Mouse (Mus musculus) embryonic facial prominence, embryonic 15.5 days (tissue): ENCODE results near the gene Kremen1. TPM values are rescaled to one million over a fixed set of nuclear protein-coding genes. Genes with fewer than 3 reads are reported as not detected.

Experiments used
- ATAC-seq: fragments of 200-750 bp; cut with Nextera tagmentation; 2 replicates; pipeline ENCODE4 v1.8.0; 2017; ENCODE audit warnings: low read depth, moderate TSS enrichment; ENCODE audit not compliant: insufficient number of reproducible peaks, low FRiP score, low TSS enrichment
- H3K27ac ChIP-seq: fragments of 300-500 bp; sonication (generic); replicated peaks from 2 replicates; pipeline ENCODE4 v1.5.1; 2015; ENCODE audit warnings: mild to moderate bottlenecking, inconsistent platforms
- H3K27me3 ChIP-seq: fragments of 300-500 bp; sonication (generic); 2 replicates; pipeline ENCODE4 v1.6.1; 2015; ENCODE audit warnings: inconsistent platforms
- H3K36me3 ChIP-seq: fragments of 300-500 bp; sonication (generic); 2 replicates; pipeline ENCODE4 v1.6.1; 2015; ENCODE audit warnings: mild to moderate bottlenecking, inconsistent platforms
- H3K4me1 ChIP-seq: fragments of 300-500 bp; sonication (generic); 2 replicates; pipeline ENCODE4 v1.6.1; 2015; ENCODE audit warnings: inconsistent platforms
- H3K4me2 ChIP-seq: fragments of 300-500 bp; sonication (generic); replicated peaks from 2 replicates; pipeline ENCODE4 v1.6.1; 2015; ENCODE audit warnings: mild to moderate bottlenecking, inconsistent platforms
- H3K4me3 ChIP-seq: fragments of 300-500 bp; sonication (generic); replicated peaks from 2 replicates; pipeline ENCODE4 v1.5.1; 2015; ENCODE audit warnings: mild to moderate bottlenecking, inconsistent platforms
- H3K9ac ChIP-seq: fragments of 300-500 bp; sonication (generic); 2 replicates; pipeline ENCODE4 v1.6.1; 2015; ENCODE audit warnings: inconsistent platforms
- H3K9me3 ChIP-seq: fragments of 300-500 bp; sonication (generic); replicated peaks from 2 replicates; pipeline ENCODE4 v1.6.1; 2016; ENCODE audit warnings: inconsistent platforms
- WGBS: fragments of 180-500 bp; shearing (Covaris S2); methylation state at CpG from one replicate; pipeline ENCODE4 v1.1.7; 2015; 5-methylcytosine and 5-hydroxymethylcytosine counted together
- polyA plus RNA-seq: library from polyadenylated mRNA; unstranded; fragments of >200 nt; fragmentation: Nextera tagmentation; extraction: Ambion mirVana; gene quantifications from 2 replicates; pipeline ENCODE4 v1.2.1, GENCODE M21; 2015

The Kremen1 gene
- polyA plus RNA-seq, 1 experiment from 2014 or later = 40.5 TPM

DNA sequence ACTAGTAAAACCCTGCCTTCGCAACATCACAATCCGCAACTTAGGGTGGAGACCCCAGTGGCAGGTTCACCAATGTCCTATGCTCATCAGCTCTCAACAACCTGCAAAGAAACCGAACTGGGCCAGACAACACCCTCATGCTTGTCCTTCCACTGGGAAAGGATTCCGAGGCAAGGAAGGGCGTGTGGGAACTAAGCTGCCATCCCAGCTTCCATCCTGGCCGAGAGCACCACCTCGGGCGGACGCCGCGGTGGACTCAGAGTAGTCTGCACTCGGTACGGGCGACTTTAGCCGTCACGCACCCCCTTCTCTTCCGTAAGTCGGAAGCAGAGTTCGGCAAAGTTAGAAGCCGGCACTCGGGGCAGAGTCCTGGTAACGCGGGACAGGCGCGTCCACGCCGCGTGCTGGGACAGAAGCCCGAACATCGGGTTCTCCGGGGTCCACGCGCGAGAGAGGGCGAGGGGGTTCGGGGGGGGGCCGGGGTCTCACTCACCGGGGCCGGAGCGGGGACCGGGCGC, 357 bp downstream of the Kremen1 start:
- Histone ChIP-seq H3K9ac (peak overlapping the region; percentile 93), H3K27ac (peak overlapping the region; percentile 84), H3K4me3 (peak overlapping the region; percentile 96), H3K36me3 (no peaks in the 10 kb centered on the region), H3K9me3 (no peaks in the 10 kb centered on the region), H3K4me1 (peaks cover 37% of the 10 kb centered on the region), H3K27me3 (no peaks in the 10 kb centered on the region), H3K4me2 (peak overlapping the region; percentile 57)
- no peak; the same call in 1 of the 2 replicates for ATAC-seq
- WGBS = under 1% methylated on average over 42 of the region's 42 CpGs

GRCm38 (mm10) chr11:5259944-5260598, 1.3 kb downstream of the Kremen1 start:
- peak overlapping the region; percentile 84 for H3K27ac ChIP-seq
- 30% methylated on average over 10 of the region's 10 CpGs for WGBS
- H3K36me3 ChIP-seq = no peaks in the 10 kb centered on the region
- no peaks in the 10 kb centered on the region for H3K9me3 ChIP-seq
- no peaks in the 10 kb centered on the region for H3K27me3 ChIP-seq
- H3K4me1 ChIP-seq = peaks cover 46% of the 10 kb centered on the region
- no peak overlapping the region for H3K9ac ChIP-seq
- peak overlapping the region; percentile 57 for H3K4me2 ChIP-seq
- H3K4me3 ChIP-seq = peak overlapping the region; percentile 96
- no peak for ATAC-seq

GRCm38 (mm10) chr11:5258036-5258435, 3.3 kb downstream of the Kremen1 start:
- Histone ChIP-seq H3K4me3 (no peak overlapping the region), H3K9me3 (no peaks in the 10 kb centered on the region), H3K27ac (no peak overlapping the region), H3K36me3 (no peaks in the 10 kb centered on the region), H3K4me1 (peaks cover 63% of the 10 kb centered on the region), H3K4me2 (no peak overlapping the region), H3K27me3 (no peaks in the 10 kb centered on the region), H3K9ac (no peak overlapping the region)
- ATAC-seq = no peak
- 94% methylated on average over 6 of the region's 6 CpGs for WGBS

GRCm38 (mm10) chr11:5257151-5257862, 4.1 kb downstream of the Kremen1 start:
- Histone ChIP-seq H3K4me2 (no peak overlapping the region), H3K27me3 (no peaks in the 10 kb centered on the region), H3K27ac (peak overlapping the region; percentile 90), H3K36me3 (no peaks in the 10 kb centered on the region), H3K9ac (no peak overlapping the region), H3K4me3 (no peak overlapping the region), H3K9me3 (no peaks in the 10 kb centered on the region), H3K4me1 (peaks cover 69% of the 10 kb centered on the region)
- 69% methylated on average over 13 of the region's 13 CpGs for WGBS
- no peak for ATAC-seq

- Histone ChIP-seq H3K4me2 (no peak overlapping the region), H3K4me1 (peaks cover 82% of the 10 kb centered on the region), H3K36me3 (no peaks in the 10 kb centered on the region), H3K27me3 (no peaks in the 10 kb centered on the region), H3K9me3 (no peaks in the 10 kb centered on the region), H3K4me3 (no peak overlapping the region), H3K27ac (peak overlapping the region; percentile 79), H3K9ac (no peak overlapping the region)
- 24% methylated on average over 9 of the region's 9 CpGs for WGBS
- peak; percentile 12; the same call in 1 of the 2 replicates for ATAC-seq
Observed at GRCm38 (mm10) chr11:5255509-5256014, 5.8 kb downstream of the Kremen1 start.

DNA sequence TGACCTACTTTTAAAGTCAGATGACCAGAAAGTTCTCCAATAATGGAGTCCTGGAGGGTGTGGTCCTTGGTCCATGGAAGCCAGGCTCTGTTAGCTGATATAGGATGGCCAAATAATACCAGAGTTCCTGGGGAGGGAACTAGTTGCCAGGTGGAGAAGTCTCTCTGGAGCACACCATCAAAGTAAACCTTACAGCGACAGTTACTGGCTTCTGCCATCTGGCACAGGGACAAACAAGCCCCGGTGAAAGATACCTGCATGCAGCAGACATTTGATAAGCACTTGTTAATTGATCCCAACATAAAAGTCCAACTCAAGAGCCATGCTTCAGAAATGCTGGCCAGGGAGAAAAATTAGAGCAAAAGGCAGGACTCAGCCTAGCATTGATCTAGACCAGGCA, 7.3 kb downstream of the Kremen1 start:
- WGBS = 50% methylated on average over 2 of the region's 2 CpGs
- Histone ChIP-seq H3K4me1 (peaks cover 72% of the 10 kb centered on the region), H3K36me3 (no peaks in the 10 kb centered on the region), H3K27ac (no peak overlapping the region), H3K27me3 (no peaks in the 10 kb centered on the region), H3K4me3 (no peak overlapping the region), H3K4me2 (no peak overlapping the region), H3K9me3 (no peaks in the 10 kb centered on the region), H3K9ac (no peak overlapping the region)
- ATAC-seq = no peak

- Histone ChIP-seq H3K4me3 (no peak overlapping the region), H3K9ac (no peak overlapping the region), H3K27me3 (no peaks in the 10 kb centered on the region), H3K4me2 (no peak overlapping the region), H3K4me1 (peaks cover 70% of the 10 kb centered on the region), H3K36me3 (no peaks in the 10 kb centered on the region), H3K27ac (no peak overlapping the region), H3K9me3 (no peaks in the 10 kb centered on the region)
- no peak for ATAC-seq
- WGBS = 47% methylated on average over 3 of the region's 3 CpGs
Observed at GRCm38 (mm10) chr11:5253528-5253927, 7.8 kb downstream of the Kremen1 start.

GRCm38 (mm10) chr11:5252727-5253126, 8.6 kb downstream of the Kremen1 start:
- H3K9ac ChIP-seq = no peak overlapping the region
- 72% methylated on average over 8 of the region's 8 CpGs for WGBS
- no peaks in the 10 kb centered on the region for H3K36me3 ChIP-seq
- H3K4me3 ChIP-seq = no peak overlapping the region
- peak overlapping the region; percentile 48 for H3K27ac ChIP-seq
- 0 out of 2 replicates have a peak, but pooled peaks have one; percentile 23 for ATAC-seq
- peaks cover 69% of the 10 kb centered on the region for H3K4me1 ChIP-seq
- no peaks in the 10 kb centered on the region for H3K9me3 ChIP-seq
- no peaks in the 10 kb centered on the region for H3K27me3 ChIP-seq
- no peak overlapping the region for H3K4me2 ChIP-seq

DNA sequence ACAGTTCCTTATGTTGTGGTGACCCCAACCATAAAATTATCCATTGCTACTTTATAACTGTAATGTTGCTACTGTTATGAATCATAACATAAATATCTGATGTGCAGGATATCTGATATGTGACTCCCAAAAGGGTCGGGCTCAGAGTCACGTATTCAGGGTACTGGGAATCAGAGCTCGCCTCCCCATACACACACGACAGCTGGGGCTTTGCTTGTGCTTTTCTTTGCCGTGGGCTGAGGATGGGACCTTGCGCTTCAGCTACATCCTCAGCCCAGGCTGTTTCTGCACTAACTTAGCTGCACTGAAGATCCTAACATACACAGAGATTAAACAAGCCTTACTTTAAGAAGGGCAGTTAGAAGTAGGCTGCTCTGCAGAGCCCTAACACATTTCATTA, 10.2 kb downstream of the Kremen1 start:
- peaks cover 58% of the 10 kb centered on the region for H3K4me1 ChIP-seq
- ATAC-seq = no peak
- no peak overlapping the region for H3K4me2 ChIP-seq
- H3K9ac ChIP-seq = no peak overlapping the region
- peak overlapping the region; percentile 71 for H3K27ac ChIP-seq
- H3K4me3 ChIP-seq = no peak overlapping the region
- no peaks in the 10 kb centered on the region for H3K27me3 ChIP-seq
- no peaks in the 10 kb centered on the region for H3K36me3 ChIP-seq
- H3K9me3 ChIP-seq = no peaks in the 10 kb centered on the region
- WGBS = 22% methylated on average over 6 of the region's 6 CpGs

DNA sequence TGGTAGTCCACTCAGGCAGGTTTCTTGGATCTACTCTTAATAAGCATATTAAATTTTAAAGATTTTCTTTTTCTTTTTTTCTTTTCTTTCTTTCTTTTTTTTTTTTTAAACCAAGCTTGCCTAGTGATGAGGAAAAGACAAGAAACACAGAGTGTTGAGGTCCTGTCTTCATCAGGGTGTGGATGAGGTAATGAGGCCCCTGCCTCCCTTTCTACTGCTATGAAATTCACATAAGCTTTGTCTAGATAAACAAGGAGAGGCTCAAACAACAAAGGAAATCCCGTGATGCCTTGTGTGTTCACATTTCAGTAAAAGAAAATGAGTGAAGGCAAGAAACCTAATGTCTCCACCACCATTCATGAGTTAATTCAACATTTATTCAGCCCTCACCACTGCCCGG, 13.2 kb downstream of the Kremen1 start:
- no peak overlapping the region for H3K9ac ChIP-seq
- no peak overlapping the region for H3K27ac ChIP-seq
- peaks cover 58% of the 10 kb centered on the region for H3K4me1 ChIP-seq
- ATAC-seq = no peak
- no peaks in the 10 kb centered on the region for H3K9me3 ChIP-seq
- H3K27me3 ChIP-seq = no peaks in the 10 kb centered on the region
- H3K4me3 ChIP-seq = no peak overlapping the region
- H3K36me3 ChIP-seq = peaks cover under 1% of the 10 kb centered on the region; the same call in 1 of the 2 replicates
- no peak overlapping the region for H3K4me2 ChIP-seq
- WGBS = 58% methylated on average over 2 of the region's 2 CpGs

GRCm38 (mm10) chr11:5245431-5245830, 15.9 kb downstream of the Kremen1 start:
- Histone ChIP-seq H3K27me3 (no peaks in the 10 kb centered on the region), H3K4me3 (no peak overlapping the region), H3K4me2 (peak overlapping the region; percentile 48), H3K9ac (no peak overlapping the region), H3K4me1 (peaks cover 51% of the 10 kb centered on the region), H3K27ac (peak overlapping the region; percentile 94), H3K36me3 (peaks cover 24% of the 10 kb centered on the region), H3K9me3 (no peaks in the 10 kb centered on the region)
- no peak for ATAC-seq
- 54% methylated on average over 7 of the region's 7 CpGs for WGBS
